Mouse (Mus musculus): ENCODE results near the gene Gm9639. TPM values are rescaled to one million over a fixed set of nuclear protein-coding genes. Genes with fewer than 3 reads are reported as not detected.
"Not testable (repeated sequence)": the region's sequence is repeated elsewhere in the genome, so short reads cannot be mapped to it uniquely, and the experiment has no call there.

The Gm9639 gene
- not detected for polyA plus RNA-seq (2017; shearing (Covaris generic))

GRCm38 (mm10) chr10:77794976-77795375 is at the start of gene Gm9639:
Gene Gm9639, minus strand, starts transcription at chr10:77795076.
- ATAC-seq: no peak

GRCm38 (mm10) chr10:77839006-77839405 is 44.1 kb upstream of the Gm9639 start:
- no peak for ATAC-seq

- ATAC-seq: no peak
Measured at GRCm38 (mm10) chr10:77835647-77836046, 40.8 kb upstream of the Gm9639 start, which contains the start of gene Krtap10-10. Gene Krtap10-10, plus strand, starts transcription at chr10:77835947.

GRCm38 (mm10) chr10:77826951-77827350 is 32.1 kb upstream of the Gm9639 start, which contains the start of gene Krtap10-4:
Gene Krtap10-4, minus strand, starts transcription at chr10:77827095.
- ATAC-seq: no peak

- ATAC-seq: no peak
Measured at GRCm38 (mm10) chr10:77819203-77819602, 24.3 kb upstream of the Gm9639 start.

GRCm38 (mm10) chr10:77818523-77818922 is 23.6 kb upstream of the Gm9639 start:
- no peak for ATAC-seq

- ATAC-seq: no peak
Measured at GRCm38 (mm10) chr10:77815514-77815913, 20.6 kb upstream of the Gm9639 start.

- no peak for ATAC-seq
Measured at GRCm38 (mm10) chr10:77814382-77814781, 19.5 kb upstream of the Gm9639 start, which contains the start of gene Gm2696. Gene Gm2696, plus strand, starts transcription at chr10:77814682.

GRCm38 (mm10) chr10:77811743-77812142 is 16.9 kb upstream of the Gm9639 start, which contains the start of gene Gm9507:
Gene Gm9507, minus strand, starts transcription at chr10:77811843.
- ATAC-seq: no peak

GRCm38 (mm10) chr10:77804095-77804494 is 9.2 kb upstream of the Gm9639 start:
- no peak for ATAC-seq

GRCm38 (mm10) chr10:77798921-77799508 is 4.1 kb upstream of the Gm9639 start, which contains the start of gene Gm19668:
Gene Gm19668, minus strand, starts transcription at chr10:77799133.
- ATAC-seq: no peak

- ATAC-seq: not testable (repeated sequence)
Measured at GRCm38 (mm10) chr10:77798164-77798920, 3.5 kb upstream of the Gm9639 start.

- no peak for ATAC-seq
Measured at GRCm38 (mm10) chr10:77797677-77798076, 2.8 kb upstream of the Gm9639 start.

- no peak for ATAC-seq
Measured at GRCm38 (mm10) chr10:77788621-77789020, 6.3 kb downstream of the Gm9639 start.

- not testable (repeated sequence) for ATAC-seq
Measured at GRCm38 (mm10) chr10:77787876-77788275, 7.0 kb downstream of the Gm9639 start, which contains the start of gene Gm7137. Gene Gm7137, minus strand, starts transcription at chr10:77788200.

- not testable (repeated sequence) for ATAC-seq
Measured at GRCm38 (mm10) chr10:77783396-77783795, 11.5 kb downstream of the Gm9639 start.

GRCm38 (mm10) chr10:77782442-77782841 is 12.4 kb downstream of the Gm9639 start, which contains the start of gene Gm3250:
Gene Gm3250, minus strand, starts transcription at chr10:77782542.
- ATAC-seq: not testable (repeated sequence)

- ATAC-seq: not testable (repeated sequence)
Measured at GRCm38 (mm10) chr10:77776844-77777243, 18.0 kb downstream of the Gm9639 start, which contains the start of gene Gm7138. Gene Gm7138, minus strand, starts transcription at chr10:77776944.

- not testable (repeated sequence) for ATAC-seq
Measured at GRCm38 (mm10) chr10:77772142-77772541, 22.7 kb downstream of the Gm9639 start.

- ATAC-seq: not testable (repeated sequence)
Measured at GRCm38 (mm10) chr10:77771225-77771624, 23.7 kb downstream of the Gm9639 start, which contains the start of gene Gm3238. Gene Gm3238, minus strand, starts transcription at chr10:77771325.

- no peak for ATAC-seq
Measured at GRCm38 (mm10) chr10:77769727-77770126, 25.1 kb downstream of the Gm9639 start.

- not testable (repeated sequence) for ATAC-seq
Measured at GRCm38 (mm10) chr10:77759582-77759981, 35.3 kb downstream of the Gm9639 start, which contains the start of gene Gm3233. Gene Gm3233, minus strand, starts transcription at chr10:77759682.

GRCm38 (mm10) chr10:77753448-77753847 is 41.4 kb downstream of the Gm9639 start:
- no peak for ATAC-seq
